Mouse (Mus musculus): ENCODE measurements at regions not wholly inside any gene's neighbourhood (a gene's known extent, or its start where the extent isn't known, plus 50 kb on each side); places are given as distances from the start of the nearest gene placed in this dataset.

DNA sequence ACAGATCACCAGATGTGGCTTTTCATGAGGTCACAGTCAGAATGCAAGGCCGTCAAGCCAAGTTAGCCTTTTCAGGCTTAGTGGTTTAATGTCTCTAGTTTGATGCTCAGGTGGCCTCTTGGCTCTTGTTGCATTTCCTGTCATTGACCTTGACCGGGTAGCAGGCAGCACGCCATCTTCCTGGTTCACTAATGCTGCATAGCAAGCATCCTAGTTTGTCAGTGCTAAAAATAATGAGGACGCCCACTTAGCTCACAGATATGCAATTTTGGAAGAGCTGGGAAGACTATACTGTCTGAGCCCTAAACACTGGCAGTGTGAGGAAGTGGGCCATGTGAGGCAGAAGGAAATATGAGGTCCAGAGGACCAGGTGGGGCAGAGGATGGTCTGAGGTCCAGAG, 97.2 kb downstream of the Ndufa10 start:
- TF ChIP-seq POLR2A (IDR thresholded peaks at IDR 0.05; ENCODE audit: low read depth, low read length) (no peak), CTCF (conservative IDR thresholded peaks at IDR 0.05; ENCODE audit: insufficient read depth, insufficient read length, low read depth, low read length) (no peak)
